Mouse (Mus musculus) liver, embryonic 15.5 days (tissue): ENCODE data around the gene R3hcc1l. TPM values are rescaled to one million over a fixed set of nuclear protein-coding genes. Genes with fewer than 3 reads are reported as not detected.

ENCODE experiments used
- ATAC-seq: fragments of 200-750 bp; cut with Nextera tagmentation; 2 replicates; pipeline ENCODE4 v1.8.0; 2017; ENCODE audit warnings: moderate number of reproducible peaks, mild to moderate bottlenecking, moderate library complexity; ENCODE audit not compliant: insufficient read depth
- H3K27ac ChIP-seq: fragments of 300-500 bp; sonication (generic); replicated peaks from 2 replicates; pipeline ENCODE4 v1.5.1; 2015; ENCODE audit warnings: mild to moderate bottlenecking, inconsistent platforms
- H3K27me3 ChIP-seq: fragments of 300-500 bp; sonication (generic); 2 replicates; pipeline ENCODE4 v1.6.1; 2015; ENCODE audit warnings: mild to moderate bottlenecking, inconsistent platforms
- H3K36me3 ChIP-seq: fragments of 300-500 bp; sonication (generic); replicated peaks from 2 replicates; pipeline ENCODE4 v1.6.1; 2015; ENCODE audit warnings: moderate library complexity, mild to moderate bottlenecking, inconsistent platforms
- H3K4me1 ChIP-seq: fragments of 300-500 bp; sonication (generic); replicated peaks from 2 replicates; pipeline ENCODE4 v1.6.1; 2015; ENCODE audit warnings: inconsistent platforms
- H3K4me2 ChIP-seq: fragments of 300-500 bp; sonication (generic); 2 replicates; pipeline ENCODE4 v1.6.1; 2015; ENCODE audit warnings: moderate library complexity, mild to moderate bottlenecking, inconsistent platforms
- H3K4me3 ChIP-seq: fragments of 300-500 bp; sonication (generic); replicated peaks from 2 replicates; pipeline ENCODE4 v1.5.1; 2015; ENCODE audit warnings: mild to moderate bottlenecking, inconsistent platforms
- H3K9ac ChIP-seq: fragments of 300-500 bp; sonication (generic); 2 replicates; pipeline ENCODE4 v1.6.1; 2015; ENCODE audit warnings: moderate library complexity, mild to moderate bottlenecking, inconsistent platforms
- H3K9me3 ChIP-seq: fragments of 300-500 bp; sonication (generic); replicated peaks from 2 replicates; pipeline ENCODE4 v1.6.1; 2016; ENCODE audit warnings: inconsistent platforms
- WGBS: fragments of 180-500 bp; shearing (Covaris S2); methylation state at CpG from one replicate; pipeline ENCODE4 v1.1.7; 2015; ENCODE audit warnings: mixed read lengths; ENCODE audit not compliant: insufficient replicate concordance; 5-methylcytosine and 5-hydroxymethylcytosine counted together
- polyA plus RNA-seq: library from polyadenylated mRNA; unstranded; fragments of >200 nt; fragmentation: Nextera tagmentation; extraction: Ambion mirVana; gene quantifications from 2 replicates; pipeline ENCODE4 v1.2.1, GENCODE M21; 2015

The R3hcc1l gene
- polyA plus RNA-seq, 1 experiment from 2014 or later = 9.5 TPM

- H3K36me3 ChIP-seq = peaks cover 38% of the 10 kb centered on the region
- ATAC-seq = peak; percentile 64
- H3K27ac ChIP-seq = peak overlapping the region; percentile 73
- no peaks in the 10 kb centered on the region for H3K27me3 ChIP-seq
- no peak overlapping the region for H3K9ac ChIP-seq
- no peaks in the 10 kb centered on the region for H3K9me3 ChIP-seq
- 64% methylated on average over 13 of the region's 13 CpGs for WGBS
- 0 out of 2 replicates have a peak overlapping the region, but pooled peaks have one; percentile 5 for H3K4me3 ChIP-seq
- peak overlapping the region; percentile 32 for H3K4me2 ChIP-seq
- H3K4me1 ChIP-seq = peaks cover 32% of the 10 kb centered on the region
Observed at GRCm38 (mm10) chr19:42582811-42583370, 64.3 kb downstream of the R3hcc1l start.

- Histone ChIP-seq H3K9ac (no peak overlapping the region), H3K4me2 (peak overlapping the region; percentile 32), H3K4me3 (no peak overlapping the region), H3K4me1 (peaks cover 32% of the 10 kb centered on the region), H3K9me3 (no peaks in the 10 kb centered on the region), H3K27ac (peak overlapping the region; percentile 73), H3K27me3 (no peaks in the 10 kb centered on the region), H3K36me3 (peaks cover 38% of the 10 kb centered on the region)
- ATAC-seq = peak; percentile 82
- WGBS = 47% methylated on average over 5 of the region's 5 CpGs
Observed at GRCm38 (mm10) chr19:42583677-42584076, 65.1 kb downstream of the R3hcc1l start.

GRCm38 (mm10) chr19:42584188-42584587 lies 65.6 kb downstream of the R3hcc1l start:
- peaks cover 32% of the 10 kb centered on the region for H3K4me1 ChIP-seq
- peaks cover 38% of the 10 kb centered on the region for H3K36me3 ChIP-seq
- H3K9me3 ChIP-seq = no peaks in the 10 kb centered on the region
- no peaks in the 10 kb centered on the region for H3K27me3 ChIP-seq
- H3K4me2 ChIP-seq = peak overlapping the region; percentile 32; the same call in 1 of the 2 replicates
- 52% methylated on average over 3 of the region's 3 CpGs for WGBS
- peak; percentile 77 for ATAC-seq
- H3K27ac ChIP-seq = peak overlapping the region; percentile 73
- H3K4me3 ChIP-seq = no peak overlapping the region
- H3K9ac ChIP-seq = no peak overlapping the region

GRCm38 (mm10) chr19:42587704-42588103 lies 69.1 kb downstream of the R3hcc1l start:
- 70% methylated on average over 2 of the region's 2 CpGs for WGBS
- no peak overlapping the region for H3K9ac ChIP-seq
- no peak overlapping the region for H3K4me2 ChIP-seq
- no peak overlapping the region for H3K27ac ChIP-seq
- H3K4me3 ChIP-seq = no peak overlapping the region
- ATAC-seq = no peak
- H3K4me1 ChIP-seq = peaks cover 23% of the 10 kb centered on the region
- H3K36me3 ChIP-seq = peaks cover 62% of the 10 kb centered on the region
- no peaks in the 10 kb centered on the region for H3K27me3 ChIP-seq
- H3K9me3 ChIP-seq = no peaks in the 10 kb centered on the region

GRCm38 (mm10) chr19:42589246-42589645 lies 70.7 kb downstream of the R3hcc1l start:
- Histone ChIP-seq H3K36me3 (peaks cover 63% of the 10 kb centered on the region), H3K27ac (no peak overlapping the region), H3K9ac (no peak overlapping the region), H3K27me3 (no peaks in the 10 kb centered on the region), H3K9me3 (no peaks in the 10 kb centered on the region), H3K4me3 (no peak overlapping the region), H3K4me1 (peaks cover 10% of the 10 kb centered on the region), H3K4me2 (no peak overlapping the region)
- 90% methylated on average over 1 of the region's 1 CpGs for WGBS
- ATAC-seq = no peak

DNA sequence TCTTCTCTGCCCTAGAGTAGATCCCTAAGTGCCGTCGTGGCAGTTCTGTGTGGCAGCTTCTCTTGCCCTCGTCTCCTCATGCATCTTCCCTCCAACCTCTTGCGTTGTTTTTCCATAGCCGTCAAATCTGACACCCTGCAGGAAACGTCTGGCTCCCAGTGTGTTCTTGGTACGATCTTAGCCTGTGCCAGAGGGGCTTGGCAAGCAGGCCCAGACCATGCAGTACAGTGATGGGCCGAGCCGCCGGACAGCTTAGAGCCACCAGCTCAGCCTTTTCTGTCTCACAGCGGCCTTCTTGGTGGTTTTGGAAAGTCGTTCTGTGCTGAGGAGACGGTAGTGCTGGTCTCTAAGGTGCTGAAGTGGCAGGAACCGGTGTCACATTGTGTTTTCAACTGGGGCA lies 73.0 kb downstream of the R3hcc1l start:
- Histone ChIP-seq H3K27ac (no peak overlapping the region), H3K4me1 (no peaks in the 10 kb centered on the region), H3K9ac (no peak overlapping the region), H3K4me3 (no peak overlapping the region), H3K9me3 (no peaks in the 10 kb centered on the region), H3K36me3 (peaks cover 49% of the 10 kb centered on the region), H3K4me2 (no peak overlapping the region), H3K27me3 (no peaks in the 10 kb centered on the region)
- 84% methylated on average over 14 of the region's 14 CpGs for WGBS
- no peak for ATAC-seq

GRCm38 (mm10) chr19:42593456-42593855 lies 74.9 kb downstream of the R3hcc1l start:
- Histone ChIP-seq H3K4me2 (no peak overlapping the region), H3K4me1 (no peaks in the 10 kb centered on the region), H3K27me3 (no peaks in the 10 kb centered on the region), H3K9ac (no peak overlapping the region), H3K36me3 (peaks cover 47% of the 10 kb centered on the region), H3K27ac (no peak overlapping the region), H3K9me3 (no peaks in the 10 kb centered on the region), H3K4me3 (no peak overlapping the region)
- no peak for ATAC-seq
- 80% methylated on average over 6 of the region's 6 CpGs for WGBS

DNA sequence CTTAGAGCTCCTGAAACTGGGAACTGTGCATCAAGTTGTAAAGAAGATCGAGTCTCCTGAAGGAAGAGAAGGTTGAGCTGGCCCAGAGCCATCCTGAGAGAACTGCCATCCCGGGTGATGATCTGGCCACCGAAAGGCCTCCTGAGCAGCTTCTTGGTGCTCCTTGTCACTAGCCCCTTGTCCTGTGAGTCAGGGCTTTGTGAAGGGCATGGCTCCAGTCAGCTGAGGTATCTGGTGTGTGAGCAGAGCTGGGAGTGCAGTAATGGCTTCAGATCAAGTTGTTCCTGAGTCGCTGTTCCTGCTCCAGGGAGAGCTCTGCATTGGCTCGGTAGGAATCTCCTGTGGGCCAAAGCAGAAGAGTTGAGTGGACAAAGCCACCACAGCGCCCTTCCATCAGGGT lies 76.5 kb downstream of the R3hcc1l start:
- H3K4me2 ChIP-seq = no peak overlapping the region
- no peak overlapping the region for H3K4me3 ChIP-seq
- 82% methylated on average over 6 of the region's 6 CpGs for WGBS
- no peak overlapping the region for H3K27ac ChIP-seq
- ATAC-seq = no peak
- peaks cover 46% of the 10 kb centered on the region for H3K36me3 ChIP-seq
- no peak overlapping the region for H3K9ac ChIP-seq
- H3K27me3 ChIP-seq = no peaks in the 10 kb centered on the region
- H3K9me3 ChIP-seq = no peaks in the 10 kb centered on the region
- no peaks in the 10 kb centered on the region for H3K4me1 ChIP-seq

DNA sequence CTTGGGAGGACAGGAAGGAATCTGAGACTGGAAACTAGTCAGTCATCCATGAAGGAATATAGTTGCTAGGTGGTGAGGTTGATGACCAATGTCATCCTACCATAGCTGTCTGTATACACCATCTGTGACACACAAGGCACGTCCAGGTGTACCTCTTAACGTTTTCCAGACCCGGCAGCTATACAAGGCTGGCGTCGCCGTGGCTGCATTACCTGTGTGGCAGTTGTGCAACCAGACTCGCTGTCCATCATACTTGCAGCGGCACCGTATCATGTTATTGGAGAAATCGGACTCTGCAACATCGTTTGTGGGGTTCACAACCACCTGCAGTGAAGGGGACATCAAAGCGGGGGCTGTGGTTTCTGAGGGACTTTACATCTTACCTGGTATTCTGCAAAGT lies 78.7 kb downstream of the R3hcc1l start:
- peaks cover 25% of the 10 kb centered on the region for H3K36me3 ChIP-seq
- no peaks in the 10 kb centered on the region for H3K9me3 ChIP-seq
- H3K4me2 ChIP-seq = no peak overlapping the region
- no peaks in the 10 kb centered on the region for H3K4me1 ChIP-seq
- 86% methylated on average over 12 of the region's 12 CpGs for WGBS
- no peak overlapping the region for H3K27ac ChIP-seq
- no peak overlapping the region for H3K9ac ChIP-seq
- H3K27me3 ChIP-seq = no peaks in the 10 kb centered on the region
- no peak overlapping the region for H3K4me3 ChIP-seq
- ATAC-seq = no peak

DNA sequence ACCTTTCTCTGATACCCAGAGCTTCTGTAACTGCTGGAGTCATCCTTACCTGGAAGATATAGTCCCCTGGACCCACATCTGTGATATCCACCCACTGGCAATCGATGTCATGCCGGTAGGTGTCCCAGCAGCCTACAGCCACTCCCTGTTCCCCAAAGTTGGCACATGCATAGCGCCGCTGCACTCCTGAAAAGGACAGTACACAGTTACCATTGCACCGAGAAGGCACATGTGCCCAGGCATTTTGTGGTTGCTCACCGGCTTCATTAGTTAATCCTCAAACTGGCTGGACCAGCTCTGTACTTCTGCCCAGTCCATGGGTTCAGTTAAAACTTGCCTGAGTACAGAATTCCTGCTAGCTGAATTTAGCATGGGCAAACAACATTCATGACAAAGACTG lies 79.3 kb downstream of the R3hcc1l start:
- ATAC-seq = no peak

DNA sequence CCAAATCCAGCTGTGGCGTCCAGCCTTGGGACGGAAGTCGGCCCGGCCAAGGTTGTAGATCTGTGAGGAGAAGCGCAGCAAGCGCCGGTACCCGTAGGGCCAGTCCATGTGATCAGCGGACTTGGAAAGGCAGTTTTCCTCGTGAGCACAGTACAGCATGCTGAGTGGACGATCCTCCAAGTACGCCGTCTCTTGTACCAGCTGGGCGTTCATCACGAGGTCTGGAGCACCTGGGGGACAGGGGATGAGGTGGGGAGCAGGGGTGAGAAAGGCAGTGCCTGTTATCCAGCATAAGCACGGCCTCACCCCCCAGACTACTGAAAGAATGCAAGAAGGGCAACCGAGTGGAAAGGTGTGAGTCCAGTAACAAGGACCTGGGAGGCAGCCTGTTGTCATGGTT lies 81.3 kb downstream of the R3hcc1l start:
- no peaks in the 10 kb centered on the region for H3K4me1 ChIP-seq
- WGBS = 75% methylated on average over 17 of the region's 17 CpGs
- peaks cover 3% of the 10 kb centered on the region; the same call in 1 of the 2 replicates for H3K36me3 ChIP-seq
- H3K4me3 ChIP-seq = no peak overlapping the region
- H3K9me3 ChIP-seq = no peaks in the 10 kb centered on the region
- no peaks in the 10 kb centered on the region for H3K27me3 ChIP-seq
- no peak overlapping the region for H3K27ac ChIP-seq
- H3K4me2 ChIP-seq = no peak overlapping the region
- H3K9ac ChIP-seq = no peak overlapping the region
- no peak for ATAC-seq

More for the DNA sequence above, 79.3 kb downstream of the R3hcc1l start:
- WGBS = 82% methylated on average over 6 of the region's 6 CpGs
- no peak overlapping the region for H3K4me3 ChIP-seq
- no peak overlapping the region for H3K27ac ChIP-seq
- no peak overlapping the region for H3K9ac ChIP-seq
- peaks cover 19% of the 10 kb centered on the region for H3K36me3 ChIP-seq
- H3K27me3 ChIP-seq = no peaks in the 10 kb centered on the region
- no peak overlapping the region for H3K4me2 ChIP-seq
- no peaks in the 10 kb centered on the region for H3K9me3 ChIP-seq
- H3K4me1 ChIP-seq = no peaks in the 10 kb centered on the region

- Histone ChIP-seq H3K27me3 (no peaks in the 10 kb centered on the region), H3K36me3 (no peaks in the 10 kb centered on the region), H3K27ac (no peak overlapping the region), H3K4me1 (no peaks in the 10 kb centered on the region), H3K9ac (no peak overlapping the region), H3K9me3 (no peaks in the 10 kb centered on the region), H3K4me2 (no peak overlapping the region), H3K4me3 (no peak overlapping the region)
- 54% methylated on average over 3 of the region's 3 CpGs for WGBS
- no peak for ATAC-seq
Observed at GRCm38 (mm10) chr19:42600591-42600990, 82.0 kb downstream of the R3hcc1l start.
